Mouse (Mus musculus) CD4-positive naive resting alpha-beta T cell, adult 57 days (primary cell): ENCODE data around the gene Msantd2. TPM values are rescaled to one million over a fixed set of nuclear protein-coding genes. Genes with fewer than 3 reads are reported as not detected.

Source experiments
- total RNA-seq: library from RNA; stranded (reverse); gene quantifications from one replicate; pipeline ENCODE4 v1.2.4, GENCODE M21; 2023

Gene Msantd2
- 48.4 TPM for total RNA-seq

DNA sequence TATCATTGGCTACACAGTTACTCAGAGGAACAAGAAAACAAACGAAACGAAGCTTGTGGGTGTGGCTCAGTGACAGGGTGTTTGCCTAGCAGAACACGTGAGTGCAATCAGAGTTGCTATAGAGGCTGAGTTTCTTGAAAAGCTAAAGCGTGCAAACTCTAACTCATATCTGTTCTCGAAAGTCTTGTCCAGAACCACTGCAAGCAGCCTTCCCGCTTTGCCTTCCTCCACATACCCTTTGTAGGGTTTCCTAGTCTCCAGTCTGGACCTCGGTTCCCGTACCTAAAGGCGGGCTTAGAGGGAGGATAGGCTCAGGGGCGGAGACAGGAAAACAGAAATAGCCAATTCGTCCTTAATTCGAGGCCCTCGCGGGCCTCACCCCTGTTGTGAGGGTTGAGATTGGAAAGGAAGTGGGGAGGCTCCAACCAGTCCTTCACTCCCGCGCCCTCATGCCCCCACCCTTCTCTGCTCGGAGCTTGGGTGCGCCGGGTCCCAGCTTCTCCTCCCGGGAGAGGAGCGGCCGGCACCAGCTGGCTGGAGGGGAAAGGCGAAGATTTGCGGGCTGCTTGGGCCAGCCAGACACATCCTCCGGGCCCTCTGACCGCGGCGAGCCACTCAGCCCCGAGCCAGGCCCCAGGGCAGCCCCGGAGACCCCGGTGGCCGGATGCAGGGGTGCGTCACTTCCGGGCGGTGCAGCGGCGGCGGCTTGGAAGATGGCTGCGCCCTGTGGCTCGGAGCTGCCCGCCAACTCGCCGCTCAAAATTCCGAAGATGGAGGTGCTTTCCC lies at the start of gene Msantd2:
Gene Msantd2 (plus strand): TSS at position 709 of the 786 bp plus-strand sequence.

DNA sequence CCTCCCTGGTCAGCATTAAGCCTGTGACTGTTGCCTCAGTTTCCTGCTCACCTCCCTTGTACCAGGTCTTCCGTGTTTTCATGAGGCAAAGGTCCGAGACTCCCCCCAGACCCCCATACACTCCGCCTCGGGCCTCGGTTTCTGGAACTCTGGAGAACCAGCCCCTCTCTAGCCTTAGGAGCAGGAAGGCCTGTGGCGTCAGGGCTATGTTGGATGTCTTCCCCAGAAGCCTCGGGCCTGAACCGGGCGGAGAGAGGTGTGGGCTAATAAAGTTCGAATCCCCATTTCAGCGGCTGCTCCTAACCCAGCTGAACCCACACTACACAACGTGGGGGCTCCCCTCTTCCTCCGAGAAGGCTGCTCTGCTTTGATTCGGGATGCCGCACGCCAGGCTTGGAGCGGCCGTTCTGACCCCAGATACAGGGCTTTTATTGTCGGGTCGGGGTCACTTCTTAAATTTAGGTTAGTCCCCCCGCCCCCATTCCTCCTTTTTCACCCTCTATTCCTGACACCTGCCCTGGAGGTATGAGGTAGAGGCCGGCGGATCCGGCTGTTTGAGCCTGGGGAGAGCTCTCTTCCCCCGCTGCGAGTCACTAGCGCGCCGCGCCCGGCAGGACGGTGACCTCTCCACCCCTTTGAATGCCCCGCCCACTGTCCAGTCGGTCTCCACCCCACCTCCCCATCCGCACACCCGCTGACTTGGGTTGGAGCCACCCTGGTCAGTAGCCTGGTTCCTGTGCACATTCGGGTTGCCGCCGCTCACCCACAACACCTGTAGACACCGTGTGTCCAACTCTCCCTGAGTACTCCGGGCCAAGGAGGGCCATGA lies 38.5 kb downstream of the Msantd2 start, which contains the start of gene Esam:
Gene Esam (plus strand): TSS at position 683 of the 829 bp plus-strand sequence.

DNA sequence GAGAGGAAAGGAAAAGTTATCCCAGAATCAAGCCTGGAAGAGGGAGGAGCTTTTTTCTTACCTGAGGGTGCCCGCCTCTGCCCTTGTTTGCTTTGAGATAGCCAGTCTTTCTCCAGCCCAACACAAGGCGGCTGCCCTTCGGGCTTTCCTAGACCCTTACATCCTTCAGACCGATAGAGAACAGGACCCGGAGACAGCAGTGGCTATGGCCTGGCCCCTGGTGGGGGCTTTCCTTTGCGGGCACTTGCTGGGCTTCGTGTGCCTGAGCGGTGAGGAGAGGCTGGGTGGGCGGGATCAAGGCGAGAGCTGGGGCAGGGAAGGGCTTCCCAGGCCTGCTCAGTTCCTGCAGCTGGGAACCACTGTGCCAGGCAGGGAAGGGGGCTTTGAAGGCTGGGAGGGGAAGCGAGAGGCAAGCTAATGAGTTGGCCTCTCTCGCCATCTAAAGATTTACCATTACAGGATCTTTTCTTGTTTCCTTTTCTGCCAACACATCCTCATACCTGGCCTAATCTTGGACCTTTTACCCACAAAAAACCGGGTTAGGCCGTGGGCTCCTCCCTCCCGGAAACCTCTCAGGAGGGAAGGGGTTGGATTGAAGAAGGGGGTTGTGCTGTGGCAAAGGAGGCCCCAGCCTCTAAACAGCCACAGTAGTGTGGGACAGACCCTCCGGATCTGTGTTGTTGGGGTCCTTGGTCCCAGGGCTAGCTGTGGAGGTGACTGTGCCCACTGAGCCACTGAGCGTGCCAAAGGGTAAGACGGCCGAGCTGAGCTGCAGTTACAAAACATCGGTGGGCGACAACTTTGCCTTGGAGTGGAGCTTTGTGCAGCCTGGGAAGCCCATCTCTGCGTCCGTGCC lies 50.3 kb downstream of the Msantd2 start, which contains the start of gene Vsig2:
Gene Vsig2 (plus strand): TSS at position 86 of the 856 bp plus-strand sequence.

DNA sequence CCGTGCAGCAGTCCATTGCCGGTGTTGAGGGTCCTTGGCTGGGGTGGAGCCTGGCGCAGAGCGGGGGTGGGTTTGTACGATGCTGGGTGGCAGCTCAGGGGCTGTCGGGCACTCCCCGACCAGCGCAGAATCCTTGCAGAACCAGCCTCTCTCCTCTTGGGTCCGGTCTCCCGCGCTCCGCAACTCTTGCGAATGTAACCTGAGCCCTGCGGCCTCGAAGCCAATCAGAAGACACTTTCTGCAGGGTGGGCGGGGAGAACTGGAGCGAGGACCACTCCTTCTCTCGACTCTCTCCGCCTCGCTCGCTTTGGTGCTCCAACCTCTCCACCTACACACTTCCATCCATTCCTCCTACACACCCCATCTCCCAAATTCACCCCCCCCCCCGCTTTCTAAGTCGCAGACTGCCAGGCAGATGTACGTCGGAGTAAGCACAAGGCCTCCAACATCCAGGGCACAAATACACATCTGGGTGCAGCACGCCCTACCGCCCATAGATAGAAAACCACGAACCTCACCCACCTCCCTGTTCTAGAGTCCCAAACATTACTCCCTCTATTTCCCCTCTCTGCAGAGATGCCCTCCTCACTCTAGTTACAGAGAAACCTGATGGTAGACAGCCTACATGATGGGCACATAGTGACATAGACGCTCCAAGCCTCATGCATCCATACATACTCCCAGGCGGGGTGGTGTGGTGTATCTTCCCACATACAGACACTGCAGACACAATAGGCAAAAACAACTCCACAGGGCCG lies 63.6 kb downstream of the Msantd2 start, which contains the start of gene Nrgn:
Gene Nrgn (minus strand): TSS at position 369 of the 758 bp plus-strand sequence.

DNA sequence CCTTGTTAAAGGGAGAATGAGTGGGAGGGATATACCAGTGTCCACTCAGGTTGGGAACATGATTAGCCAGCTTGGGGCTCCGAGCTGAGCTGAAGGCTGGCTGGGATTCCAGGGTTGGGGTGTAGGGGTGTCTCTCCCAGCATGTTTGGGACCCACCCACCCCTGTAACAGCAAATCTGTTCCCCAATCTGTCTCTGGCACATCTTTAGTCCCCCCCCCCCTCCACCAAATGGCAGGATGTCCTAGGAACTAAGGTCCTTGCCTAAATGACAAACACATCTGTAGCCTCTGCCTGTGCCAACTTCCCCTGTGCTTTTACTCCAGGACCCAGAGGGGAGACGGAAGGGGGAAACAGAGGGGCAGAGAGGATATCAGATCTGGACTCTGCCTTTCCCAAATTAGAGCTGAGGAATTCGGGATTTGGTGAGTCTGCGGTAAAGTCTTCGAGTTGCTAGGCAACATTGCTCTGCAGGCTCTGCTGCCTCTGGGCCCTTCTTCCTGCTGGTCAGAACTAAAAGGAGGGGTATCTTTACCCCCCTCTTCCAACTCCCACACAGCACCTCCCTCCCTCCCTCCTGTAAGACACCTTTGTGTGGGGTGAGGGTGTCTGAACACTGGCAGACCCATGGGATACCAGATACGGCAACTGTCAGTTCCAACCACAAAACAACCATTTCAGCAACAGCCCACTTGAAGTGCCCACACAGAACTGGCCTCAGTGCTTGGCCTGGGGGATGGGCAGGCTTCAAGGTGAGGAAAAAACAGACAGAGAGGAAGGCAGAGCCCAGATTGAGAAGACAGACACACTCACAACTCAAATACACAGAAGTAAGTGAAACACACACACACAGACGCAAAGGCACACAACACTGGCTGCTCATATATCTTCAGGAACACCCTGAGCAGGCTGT lies 66.0 kb downstream of the Msantd2 start, which contains the start of gene Siae:
Gene Siae (plus strand): TSS at position 861 of the 911 bp plus-strand sequence.

Other genes with a start within 250 kb of the Msantd2 start
- gene Slc37a2, start 233.6 kb upstream of the Msantd2 start, total RNA-seq, result 2.9 TPM
- 10.1 TPM for gene Ccdc15, start 140.9 kb upstream of the Msantd2 start, total RNA-seq
- not detected for gene Hepacam, start 122.0 kb upstream of the Msantd2 start, total RNA-seq
- gene Robo4, start 87.4 kb upstream of the Msantd2 start, total RNA-seq, result 0.44 TPM
- gene Robo3, start 56.1 kb upstream of the Msantd2 start, total RNA-seq, result not detected
- 1.8 TPM for gene Esam, start 38.8 kb downstream of the Msantd2 start, total RNA-seq
- gene Vsig2, start 49.9 kb downstream of the Msantd2 start, total RNA-seq, result not detected
- gene Nrgn, start 63.6 kb downstream of the Msantd2 start, total RNA-seq, result 5.4 TPM
- gene Siae, start 66.4 kb downstream of the Msantd2 start, total RNA-seq, result 7.2 TPM
- gene Spa17, start 124.4 kb downstream of the Msantd2 start, total RNA-seq, result 1.2 TPM
- gene Tbrg1, start 168.0 kb downstream of the Msantd2 start, total RNA-seq, result 78.4 TPM
- not detected for gene Panx3, start 179.9 kb downstream of the Msantd2 start, total RNA-seq
- gene Olfr160, start 226.9 kb downstream of the Msantd2 start, total RNA-seq, result not detected